Mouse (Mus musculus) testis, adult 2 months (tissue): ENCODE data around the gene Clrn2. TPM values are rescaled to one million over a fixed set of nuclear protein-coding genes. Genes with fewer than 3 reads are reported as not detected.

Experiments used
- H3K27ac ChIP-seq: fragments of 200-500 bp; 2 replicates; pipeline ENCODE4 v1.5.1; 2012; ENCODE audit warnings: low read depth, low read length; ENCODE audit not compliant: control insufficient read depth, insufficient read depth
- H3K27me3 ChIP-seq: fragments of 200-500 bp; 2 replicates; pipeline ENCODE4 v1.6.1; 2012; ENCODE audit warnings: mild to moderate bottlenecking, low read length, moderate library complexity; ENCODE audit not compliant: control insufficient read depth, insufficient read depth
- H3K36me3 ChIP-seq: fragments of 200-500 bp; 2 replicates; pipeline ENCODE4 v1.6.1; 2012; ENCODE audit warnings: mild to moderate bottlenecking, low read length; ENCODE audit not compliant: control insufficient read depth, insufficient read depth
- H3K4me1 ChIP-seq: fragments of 200-500 bp; 2 replicates; pipeline ENCODE4 v1.6.1; 2012; ENCODE audit warnings: low read length; ENCODE audit not compliant: control insufficient read depth, insufficient read depth
- H3K4me3 ChIP-seq: fragments of 200-500 bp; 2 replicates; pipeline ENCODE4 v1.5.1; 2012; ENCODE audit warnings: low read depth, mild to moderate bottlenecking, low read length, moderate library complexity, mixed read lengths; ENCODE audit not compliant: control insufficient read depth
- CTCF ChIP-seq: fragments of 200-500 bp; IDR thresholded peaks from 2 replicates; pipeline ENCODE4 v1.5.1; 2012; ENCODE audit warnings: low read depth, mild to moderate bottlenecking, inconsistent platforms, low read length, moderate library complexity; ENCODE audit not compliant: control insufficient read depth, insufficient read depth, insufficient replicate concordance
- POLR2A ChIP-seq: fragments of 200-500 bp; IDR thresholded peaks from 2 replicates; pipeline ENCODE4 v1.6.1; 2012; ENCODE audit warnings: low read depth, mild to moderate bottlenecking, inconsistent platforms, low read length, moderate library complexity; ENCODE audit not compliant: control insufficient read depth
- polyA plus RNA-seq: library from polyadenylated mRNA; depleted of rRNA; stranded (reverse); fragments of >200 nt; gene quantifications from 2 replicates; pipeline ENCODE4 v1.2.3, GENCODE M21; 2012; rRNA removed

Gene Clrn2
- polyA plus RNA-seq = not detected in 2 replicates

DNA sequence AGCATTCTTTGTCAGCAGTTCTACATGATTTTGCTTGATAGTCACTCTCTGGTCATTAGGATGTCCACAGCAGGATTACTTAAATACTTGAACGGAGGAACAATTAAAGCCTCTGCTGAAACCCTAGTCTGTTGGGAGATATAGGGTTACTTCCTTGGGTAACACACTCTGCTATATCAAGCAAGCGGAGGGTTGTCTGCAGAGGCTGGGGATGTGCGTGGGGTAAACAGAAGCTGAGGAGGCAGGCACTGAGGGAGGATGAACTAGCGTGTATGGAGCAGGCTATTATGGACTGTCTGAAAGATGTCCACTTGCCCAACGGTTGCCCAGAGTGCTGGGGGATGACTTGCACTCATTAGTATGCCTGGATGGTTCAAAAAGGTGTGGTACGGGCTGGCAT, at the start of gene Clrn2:
Clrn2 (plus strand) TSS at position 301 of the 400 bp plus-strand sequence.
- Histone ChIP-seq H3K4me1 (peaks cover 9% of the 10 kb centered on the region), H3K36me3 (no peaks in the 10 kb centered on the region), H3K27ac (no peak within 1 kb of the TSS), H3K27me3 (no peaks in the 10 kb centered on the region), H3K4me3 (no peak within 1 kb of the TSS)
- TF ChIP-seq POLR2A (no peak), CTCF (no peak)

DNA sequence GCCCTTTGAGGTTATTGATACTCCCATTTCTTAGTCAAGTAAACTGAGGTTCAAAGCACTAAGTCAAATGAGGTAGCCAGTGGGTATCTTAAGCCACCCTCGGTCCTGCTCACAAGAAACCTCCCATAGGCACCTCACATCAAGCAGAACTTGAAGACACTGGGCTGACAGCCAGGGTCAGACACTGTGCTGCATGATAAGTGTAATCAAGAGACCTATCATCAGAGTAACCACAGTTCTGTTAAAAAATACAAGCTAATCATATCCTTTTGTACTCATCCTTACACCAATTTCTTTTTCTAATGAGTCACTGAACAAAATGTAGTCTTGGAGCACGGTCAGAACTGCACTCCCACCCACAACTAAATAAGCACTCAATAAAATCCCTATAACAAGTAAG, 47.4 kb upstream of the Clrn2 start:
- no peaks in the 10 kb centered on the region for H3K4me1 ChIP-seq
- TF ChIP-seq POLR2A (no peak), CTCF (no peak)
- H3K4me3 ChIP-seq = no peak overlapping the region
- no peak overlapping the region for H3K27ac ChIP-seq
- H3K36me3 ChIP-seq = no peaks in the 10 kb centered on the region
- H3K27me3 ChIP-seq = no peaks in the 10 kb centered on the region

GRCm38 (mm10) chr5:45416478-45416877, 37.1 kb upstream of the Clrn2 start:
- Histone ChIP-seq H3K4me1 (peaks cover 7% of the 10 kb centered on the region), H3K4me3 (no peak overlapping the region), H3K27me3 (no peaks in the 10 kb centered on the region), H3K27ac (no peak overlapping the region), H3K36me3 (no peaks in the 10 kb centered on the region)
- no peak for TF ChIP-seq POLR2A
- no peak for TF ChIP-seq CTCF

DNA sequence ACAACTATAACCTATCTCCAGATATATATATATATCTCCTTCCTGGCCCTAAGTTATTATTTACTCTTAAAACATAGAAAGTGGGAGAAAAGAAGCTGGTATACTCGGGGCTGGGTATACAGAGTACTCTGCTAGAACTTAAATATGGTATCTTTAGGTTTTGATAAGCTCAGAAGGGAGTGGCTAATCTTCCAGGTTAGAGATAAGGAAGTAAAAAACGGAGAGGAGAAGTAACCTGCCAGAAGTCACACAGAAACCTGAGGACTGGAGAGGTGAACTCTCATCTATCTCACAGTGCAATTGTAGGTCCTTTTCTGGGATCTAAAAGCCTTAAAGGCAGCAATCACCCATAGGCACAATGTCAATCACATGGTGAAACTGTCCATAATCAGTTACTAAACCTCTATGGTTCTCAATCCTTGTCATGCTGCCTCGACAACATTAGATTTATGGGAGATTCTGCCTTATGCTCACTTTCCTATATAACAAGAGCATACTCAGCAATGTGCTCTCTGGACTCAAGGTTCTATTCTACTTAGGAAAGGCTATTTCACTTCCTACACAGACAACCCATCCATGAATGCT, 35.6 kb upstream of the Clrn2 start:
- TF ChIP-seq POLR2A (no peak), CTCF (no peak)
- peaks cover 12% of the 10 kb centered on the region for H3K4me1 ChIP-seq
- no peaks in the 10 kb centered on the region for H3K27me3 ChIP-seq
- H3K4me3 ChIP-seq = no peak overlapping the region
- no peaks in the 10 kb centered on the region for H3K36me3 ChIP-seq
- H3K27ac ChIP-seq = no peak overlapping the region

DNA sequence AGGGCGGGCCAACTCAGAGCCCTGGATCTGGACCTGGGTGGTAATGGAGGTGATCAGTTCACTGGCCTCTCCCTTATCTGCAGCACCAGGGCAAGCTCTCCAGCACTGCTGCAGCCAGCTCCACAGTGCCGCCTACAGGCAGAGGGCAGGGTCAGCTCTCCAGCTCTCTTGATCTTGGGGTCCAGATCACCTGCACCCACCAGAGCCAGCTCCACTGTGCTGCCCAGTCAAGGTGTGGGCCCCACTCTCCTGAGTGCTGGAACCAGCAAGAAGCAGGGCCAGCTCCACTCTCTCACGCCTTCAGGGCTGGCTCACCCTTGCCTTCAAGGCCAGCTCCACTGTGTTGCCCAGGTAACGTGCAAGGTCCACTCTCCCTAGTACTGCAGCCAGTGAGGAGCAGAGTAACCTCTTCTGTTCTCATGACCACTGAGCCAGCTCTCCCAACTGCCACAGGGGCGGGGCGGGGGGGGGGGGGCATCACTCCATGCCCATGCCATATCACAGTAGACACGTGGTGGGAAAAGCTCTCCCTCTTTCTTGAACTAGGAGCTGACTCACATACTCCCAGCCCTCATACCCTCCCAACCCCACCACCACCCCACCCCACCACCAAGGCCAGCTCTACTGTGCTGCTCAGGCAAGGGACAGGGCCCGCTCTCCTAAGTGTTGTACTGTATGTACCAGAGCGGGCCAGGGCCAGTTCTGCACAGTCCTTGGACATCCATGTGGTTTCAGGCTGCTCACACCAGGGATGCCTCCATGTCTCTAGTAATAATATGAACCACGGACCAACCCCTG, 33.5 kb upstream of the Clrn2 start:
- peaks cover 12% of the 10 kb centered on the region for H3K4me1 ChIP-seq
- no peaks in the 10 kb centered on the region for H3K27me3 ChIP-seq
- no peaks in the 10 kb centered on the region for H3K36me3 ChIP-seq
- peak overlapping the region; percentile 83 for H3K27ac ChIP-seq
- H3K4me3 ChIP-seq = peak overlapping the region; percentile 73
- TF ChIP-seq POLR2A = peak; percentile 43; the same call in 1 of the 2 replicates
- peak; percentile 52; the same call in 1 of the 2 replicates for TF ChIP-seq CTCF

- peaks cover 12% of the 10 kb centered on the region for H3K4me1 ChIP-seq
- no peak for TF ChIP-seq POLR2A
- no peak for TF ChIP-seq CTCF
- H3K27me3 ChIP-seq = no peaks in the 10 kb centered on the region
- H3K4me3 ChIP-seq = no peak overlapping the region
- no peaks in the 10 kb centered on the region for H3K36me3 ChIP-seq
- H3K27ac ChIP-seq = no peak overlapping the region
These were observed 31.4 kb upstream of the Clrn2 start for GRCm38 (mm10) chr5:45421881-45422844.
